Mouse (Mus musculus) urinary bladder, postnatal 10 days (tissue): ENCODE results near the gene Evx1.
"Not testable (repeated sequence)": the region's sequence is repeated elsewhere in the genome, so short reads cannot be mapped to it uniquely, and the experiment has no call there.

Experiments used
- DNase-seq: peaks from one replicate; pipeline ENCODE4 v3.0.0; 2022; ENCODE audit warnings: low spot score

Gene Evx1

GRCm38 (mm10) chr6:52321826-52322315 lies 8.6 kb downstream of the Evx1 start:
- no peak for DNase-seq

- no peak for DNase-seq
Observed at GRCm38 (mm10) chr6:52322721-52323215, 9.5 kb downstream of the Evx1 start.

DNA sequence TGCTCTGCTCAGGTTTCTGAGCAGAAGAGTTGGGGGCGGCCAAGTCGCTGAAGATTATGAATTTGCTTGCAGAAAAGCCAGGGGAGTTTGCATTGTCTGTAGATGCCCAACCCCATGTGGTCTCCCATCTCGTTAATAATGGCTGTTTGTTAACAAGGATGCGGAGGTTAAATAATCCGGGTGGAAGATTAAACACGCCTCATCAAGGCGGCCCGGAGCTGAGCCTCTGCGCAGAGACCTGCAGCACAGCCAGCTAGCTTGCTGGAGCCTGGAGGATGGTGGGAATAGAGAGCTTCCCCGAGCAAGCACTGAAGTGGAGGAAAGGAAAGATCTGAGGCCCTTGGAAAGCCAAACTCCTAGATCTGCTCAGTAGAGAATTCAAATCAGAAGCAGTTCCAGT lies 10.0 kb downstream of the Evx1 start:
- no peak for DNase-seq

- DNase-seq, result no peak
Observed at GRCm38 (mm10) chr6:52324061-52324460, 10.8 kb downstream of the Evx1 start.

DNA sequence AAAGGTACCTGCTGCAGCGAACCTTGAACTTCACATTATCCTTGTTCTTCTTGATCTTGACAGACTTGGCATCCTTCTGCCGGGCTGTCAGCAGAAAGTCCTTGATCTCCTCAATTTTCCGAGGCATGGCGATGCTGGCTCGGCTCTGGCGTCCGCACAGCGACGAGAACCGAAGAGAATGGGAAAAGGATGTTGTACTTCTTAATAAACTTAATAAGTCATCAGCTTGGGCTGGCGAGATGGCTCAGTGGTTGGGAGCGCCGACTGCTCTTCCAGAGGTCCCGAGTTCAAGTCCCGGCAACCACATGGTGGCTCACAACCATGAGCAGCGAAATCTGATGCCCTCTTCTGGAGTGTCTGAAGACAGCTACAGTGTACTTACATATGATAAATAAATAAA lies 33.5 kb downstream of the Evx1 start:
- not testable (repeated sequence) for DNase-seq

DNA sequence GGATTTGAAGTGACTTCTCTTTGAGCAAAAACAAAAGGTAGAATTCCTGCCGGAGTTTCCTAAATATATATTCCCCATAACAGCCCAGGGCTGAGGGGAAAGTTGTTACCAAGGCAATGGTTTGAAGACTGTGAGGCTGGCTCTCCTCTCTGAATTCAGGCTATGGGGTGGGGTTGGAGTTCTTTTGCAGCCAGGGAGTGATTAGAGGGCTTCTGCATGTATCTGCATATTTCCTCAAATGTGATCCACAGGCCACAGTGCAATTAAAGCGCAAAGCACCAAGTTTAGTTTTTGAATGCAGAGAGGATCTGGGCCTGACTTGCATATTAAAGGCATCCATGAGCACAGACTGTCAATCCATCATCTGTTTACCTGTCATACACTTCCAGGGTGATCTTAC lies 52.7 kb downstream of the Evx1 start:
- no peak for DNase-seq

GRCm38 (mm10) chr6:52366533-52366932 lies 53.2 kb downstream of the Evx1 start:
- DNase-seq, result no peak

DNA sequence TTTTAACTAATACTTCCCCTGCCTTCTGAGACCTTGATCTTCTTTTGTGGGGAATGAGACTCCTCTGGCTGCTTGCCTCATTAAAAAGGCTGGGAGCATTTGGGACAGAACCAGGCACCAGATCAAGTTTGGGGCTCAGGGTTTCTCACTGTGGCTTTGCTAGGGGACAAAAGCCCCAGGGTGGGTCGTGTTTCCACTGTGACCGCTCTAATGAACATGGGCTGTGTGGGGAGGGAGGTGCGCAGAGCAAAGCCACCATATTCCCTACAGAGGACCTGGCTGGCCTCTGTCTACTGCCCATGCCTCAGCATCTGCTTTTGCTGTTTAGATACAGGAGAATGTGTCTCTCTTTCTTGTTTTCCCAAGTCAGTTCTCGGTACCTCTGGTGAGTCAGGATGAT lies 53.8 kb downstream of the Evx1 start:
- no peak for DNase-seq
